Mouse (Mus musculus): ENCODE data around the gene Hmgb1. TPM values are rescaled to one million over a fixed set of nuclear protein-coding genes. Genes with fewer than 3 reads are reported as not detected.
A peak's percentile ranks its signal among the peaks of the same experiment; 100 is the strongest.

Hmgb1 gene
- polyA plus RNA-seq, 1 experiment from 2014 or later, result 712 TPM

DNA sequence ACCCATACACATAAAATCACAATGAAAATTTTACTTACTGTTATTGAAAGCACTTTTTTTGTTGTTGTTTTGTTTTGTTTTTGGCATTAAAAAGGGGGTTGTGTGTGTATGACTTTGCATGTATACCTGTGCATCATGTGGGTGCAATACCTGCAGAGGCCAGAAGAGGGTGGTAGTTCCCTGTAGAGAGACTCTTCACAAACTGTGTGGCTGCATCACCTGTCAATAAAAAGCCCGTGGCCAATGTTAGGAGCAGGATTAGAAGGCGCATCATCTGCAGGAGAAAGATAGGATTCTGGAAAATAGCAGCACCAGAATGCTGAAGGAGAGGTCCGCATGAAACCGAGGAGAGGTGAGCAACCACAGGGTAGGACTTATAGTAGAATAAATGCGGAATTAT, 144.5 kb downstream of the Hmgb1 start:
- WGBS, result 87% methylated on average over 5 of the region's 5 CpGs
- H3K4me1 ChIP-seq (replicated peaks; ENCODE audit: control insufficient read depth, insufficient read depth), result no peaks in the 10 kb centered on the region
- H3K36me3 ChIP-seq (ENCODE audit: control insufficient read depth, insufficient read depth, low read length), result no peaks in the 10 kb centered on the region
- no peak overlapping the region for H3K4me2 ChIP-seq (replicated peaks; ENCODE audit: low read depth)
- no peak overlapping the region for H3K9ac ChIP-seq (ENCODE audit: low read length)
- H3K27me3 ChIP-seq (ENCODE audit: control insufficient read depth, insufficient read depth, low read length), result no peaks in the 10 kb centered on the region
- H3K4me3 ChIP-seq (ENCODE audit: low read depth, low read length), result no peak overlapping the region
- DNase-seq (ENCODE audit: low spot score) (peak; percentile 39), ATAC-seq (ENCODE audit: low FRiP score, low TSS enrichment) (no peak; the same call in 1 of the 2 replicates)
- TF ChIP-seq EP300 (optimal IDR thresholded peaks at IDR 0.05) (no peak), CTCF (IDR thresholded peaks at IDR 0.05; ENCODE audit: low read depth) (peak; percentile 68)
- H3K27ac ChIP-seq (replicated peaks), result no peak overlapping the region
- H3K9me3 ChIP-seq (ENCODE audit: control insufficient read depth, low read length), result no peaks in the 10 kb centered on the region

DNA sequence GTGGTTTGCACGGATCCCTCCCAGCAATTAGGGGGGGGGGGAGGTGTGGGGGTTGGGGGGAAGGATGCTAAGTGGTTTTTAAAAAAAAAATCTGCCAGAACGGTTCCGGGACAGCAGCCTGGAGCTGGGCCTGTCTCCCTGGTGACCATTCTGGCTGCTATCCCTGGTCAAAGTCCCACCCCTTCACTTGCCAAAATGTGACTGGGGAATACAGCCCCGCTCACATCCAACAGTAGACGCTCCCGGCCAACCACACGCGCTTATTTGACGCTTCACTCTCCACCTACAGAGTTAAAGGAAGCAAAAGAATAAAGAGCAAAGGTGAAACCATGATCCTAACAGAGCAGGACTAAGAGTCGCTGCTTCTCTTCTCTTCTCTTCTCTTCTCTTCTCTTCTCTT, 146.6 kb downstream of the Hmgb1 start:
- no peak overlapping the region for H3K9ac ChIP-seq (ENCODE audit: low read length)
- no peaks in the 10 kb centered on the region for H3K36me3 ChIP-seq (ENCODE audit: control insufficient read depth, insufficient read depth, low read length)
- TF ChIP-seq EP300 (optimal IDR thresholded peaks at IDR 0.05) (no peak), CTCF (IDR thresholded peaks at IDR 0.05; ENCODE audit: low read depth) (no peak)
- 19% methylated on average over 10 of the region's 10 CpGs for WGBS
- H3K4me1 ChIP-seq (replicated peaks; ENCODE audit: control insufficient read depth, insufficient read depth), result no peaks in the 10 kb centered on the region
- H3K4me3 ChIP-seq (ENCODE audit: low read depth, low read length), result no peak overlapping the region
- peak; percentile 20; the same call in 1 of the 2 replicates for ATAC-seq (ENCODE audit: low FRiP score, low TSS enrichment)
- H3K27ac ChIP-seq (replicated peaks), result no peak overlapping the region
- no peak overlapping the region for H3K4me2 ChIP-seq (replicated peaks; ENCODE audit: low read depth)
- H3K9me3 ChIP-seq (ENCODE audit: control insufficient read depth, low read length), result no peaks in the 10 kb centered on the region
- no peaks in the 10 kb centered on the region for H3K27me3 ChIP-seq (ENCODE audit: control insufficient read depth, insufficient read depth, low read length)
- DNase-seq (ENCODE audit: low spot score), result peak; percentile 36

DNA sequence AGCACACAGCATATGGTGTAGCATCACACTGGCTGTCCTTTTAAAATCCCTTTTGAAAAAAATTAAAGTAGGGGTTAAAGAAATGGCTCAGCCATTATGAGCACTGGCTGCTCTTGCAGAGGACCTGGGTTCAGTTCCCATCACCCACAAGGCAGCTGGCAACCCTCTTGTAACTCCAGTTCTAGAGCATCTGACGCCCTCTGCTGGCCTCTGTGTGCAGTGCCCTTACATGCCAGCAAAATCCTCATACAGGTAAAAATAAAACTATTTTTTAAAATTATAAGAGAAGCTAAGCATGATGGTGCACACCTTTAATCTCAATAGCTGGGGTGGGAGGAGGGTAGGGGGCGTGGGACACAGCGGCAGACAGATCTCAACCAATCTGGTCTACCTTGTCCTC, 147.4 kb downstream of the Hmgb1 start:
- 89% methylated on average over 3 of the region's 3 CpGs for WGBS
- Histone ChIP-seq H3K27me3 (ENCODE audit: control insufficient read depth, insufficient read depth, low read length) (no peaks in the 10 kb centered on the region), H3K4me3 (ENCODE audit: low read depth, low read length) (no peak overlapping the region), H3K36me3 (ENCODE audit: control insufficient read depth, insufficient read depth, low read length) (no peaks in the 10 kb centered on the region), H3K27ac (replicated peaks) (no peak overlapping the region), H3K4me2 (replicated peaks; ENCODE audit: low read depth) (no peak overlapping the region), H3K9me3 (ENCODE audit: control insufficient read depth, low read length) (no peaks in the 10 kb centered on the region), H3K9ac (ENCODE audit: low read length) (no peak overlapping the region), H3K4me1 (replicated peaks; ENCODE audit: control insufficient read depth, insufficient read depth) (no peaks in the 10 kb centered on the region)
- TF ChIP-seq CTCF (IDR thresholded peaks at IDR 0.05; ENCODE audit: low read depth), result peak; percentile 49
- TF ChIP-seq EP300 (optimal IDR thresholded peaks at IDR 0.05), result no peak
- ATAC-seq (ENCODE audit: low FRiP score, low TSS enrichment) (no peak), DNase-seq (ENCODE audit: low spot score) (no peak)

DNA sequence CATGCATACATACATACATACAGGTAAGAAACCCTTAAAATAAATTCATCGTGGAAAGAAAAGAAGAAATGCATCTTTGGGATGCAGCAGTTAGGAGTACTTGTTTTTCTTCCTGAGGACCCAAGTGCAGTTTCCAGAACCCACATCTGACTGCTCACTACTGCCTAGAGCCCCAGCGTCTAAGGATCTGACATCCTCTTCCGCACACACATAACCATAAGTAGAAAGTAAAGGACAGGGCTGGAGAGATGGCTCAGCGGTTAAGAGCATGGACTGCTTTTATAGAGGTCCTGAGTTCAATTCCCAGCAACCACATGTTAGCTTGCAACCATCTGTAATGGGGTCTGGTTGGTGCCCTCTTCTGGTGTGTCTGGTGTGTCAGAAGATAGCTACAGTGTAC, 151.9 kb downstream of the Hmgb1 start:
- WGBS, result over 99% methylated on average over 4 of the region's 4 CpGs
- DNase-seq (ENCODE audit: low spot score), result no peak
- H3K4me3 ChIP-seq (ENCODE audit: low read depth, low read length), result no peak overlapping the region
- TF ChIP-seq CTCF (IDR thresholded peaks at IDR 0.05; ENCODE audit: low read depth) (no peak), EP300 (optimal IDR thresholded peaks at IDR 0.05) (no peak)
- H3K27ac ChIP-seq (replicated peaks), result no peak overlapping the region
- H3K4me1 ChIP-seq (replicated peaks; ENCODE audit: control insufficient read depth, insufficient read depth), result no peaks in the 10 kb centered on the region; the same call in 1 of the 2 replicates
- H3K9me3 ChIP-seq (ENCODE audit: control insufficient read depth, low read length), result no peaks in the 10 kb centered on the region
- no peaks in the 10 kb centered on the region for H3K36me3 ChIP-seq (ENCODE audit: control insufficient read depth, insufficient read depth, low read length)
- no peak for ATAC-seq (ENCODE audit: low FRiP score, low TSS enrichment)
- H3K9ac ChIP-seq (ENCODE audit: low read length), result no peak overlapping the region
- H3K4me2 ChIP-seq (replicated peaks; ENCODE audit: low read depth), result no peak overlapping the region
- H3K27me3 ChIP-seq (ENCODE audit: control insufficient read depth, insufficient read depth, low read length), result no peaks in the 10 kb centered on the region

DNA sequence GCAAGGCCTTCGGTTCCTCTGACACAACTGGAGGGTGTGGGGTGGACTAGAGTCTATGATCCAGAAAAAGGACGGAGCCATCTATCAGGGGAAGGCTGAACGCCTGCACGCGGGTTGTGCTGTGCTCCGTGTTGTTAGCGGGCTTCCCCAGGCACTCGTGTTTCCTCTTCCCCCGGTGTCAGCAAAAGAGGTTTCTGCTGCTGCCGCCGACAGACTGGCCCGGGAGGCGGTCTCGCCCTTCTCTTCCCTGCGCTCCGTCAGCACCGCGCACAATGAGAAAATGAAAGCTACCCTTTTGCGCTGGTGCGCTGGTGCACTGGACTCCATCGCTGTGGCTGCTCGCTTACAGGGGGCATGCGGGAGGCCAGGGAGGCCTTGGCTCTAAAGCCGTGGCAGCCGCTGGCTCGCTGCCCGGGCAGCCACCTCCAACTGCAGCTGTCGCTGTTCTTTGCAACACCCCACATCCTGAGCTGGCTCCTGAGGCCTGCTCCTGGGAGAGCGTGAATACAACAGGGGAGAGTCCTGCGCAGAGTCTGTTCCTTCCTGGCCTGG, 153.0 kb downstream of the Hmgb1 start:
- WGBS, result 1% methylated on average over 30 of the region's 30 CpGs
- peak; percentile 75 for DNase-seq (ENCODE audit: low spot score)
- peak; percentile 78 for ATAC-seq (ENCODE audit: low FRiP score, low TSS enrichment)

DNA sequence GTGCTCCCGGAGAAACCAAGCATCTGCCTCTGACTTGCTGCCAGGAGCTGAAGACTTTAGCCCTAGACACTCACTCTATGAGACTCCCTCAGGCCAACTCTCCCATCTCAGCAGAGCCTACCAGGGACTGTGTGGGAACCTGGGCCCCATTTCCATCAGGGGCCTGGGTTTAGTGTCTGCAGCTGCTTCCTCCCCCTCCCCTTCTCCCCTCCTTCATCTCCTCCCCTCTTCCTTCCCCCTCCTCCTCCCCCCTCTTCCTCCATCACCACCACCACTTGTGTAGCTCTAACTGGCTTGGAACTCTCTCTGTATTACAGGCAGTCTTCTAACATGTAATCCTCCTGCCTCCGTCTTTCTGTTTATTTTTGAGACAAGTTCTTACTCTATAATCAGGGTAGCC, 154.2 kb downstream of the Hmgb1 start:
- Histone ChIP-seq H3K4me1 (replicated peaks; ENCODE audit: control insufficient read depth, insufficient read depth) (no peaks in the 10 kb centered on the region; the same call in 1 of the 2 replicates), H3K9ac (ENCODE audit: low read length) (no peak overlapping the region), H3K4me2 (replicated peaks; ENCODE audit: low read depth) (no peak overlapping the region), H3K36me3 (ENCODE audit: control insufficient read depth, insufficient read depth, low read length) (no peaks in the 10 kb centered on the region), H3K4me3 (ENCODE audit: low read depth, low read length) (no peak overlapping the region), H3K27me3 (ENCODE audit: control insufficient read depth, insufficient read depth, low read length) (no peaks in the 10 kb centered on the region), H3K9me3 (ENCODE audit: control insufficient read depth, low read length) (no peaks in the 10 kb centered on the region), H3K27ac (replicated peaks) (no peak overlapping the region)
- no peak for TF ChIP-seq EP300 (optimal IDR thresholded peaks at IDR 0.05)
- no peak for TF ChIP-seq CTCF (IDR thresholded peaks at IDR 0.05; ENCODE audit: low read depth)
- ATAC-seq (ENCODE audit: low FRiP score, low TSS enrichment) (no peak), DNase-seq (ENCODE audit: low spot score) (no peak)
- WGBS, result 77% methylated on average over 2 of the region's 2 CpGs

More for the DNA sequence above, 153.0 kb downstream of the Hmgb1 start:
- TF ChIP-seq CTCF (IDR thresholded peaks at IDR 0.05; ENCODE audit: low read depth), result peak; percentile 19; the same call in 1 of the 2 replicates
- TF ChIP-seq EP300 (optimal IDR thresholded peaks at IDR 0.05), result no peak
- Histone ChIP-seq H3K9me3 (ENCODE audit: control insufficient read depth, low read length) (no peaks in the 10 kb centered on the region), H3K4me3 (ENCODE audit: low read depth, low read length) (peak overlapping the region; percentile 39), H3K4me2 (replicated peaks; ENCODE audit: low read depth) (peak overlapping the region; percentile 68), H3K36me3 (ENCODE audit: control insufficient read depth, insufficient read depth, low read length) (no peaks in the 10 kb centered on the region), H3K4me1 (replicated peaks; ENCODE audit: control insufficient read depth, insufficient read depth) (no peaks in the 10 kb centered on the region; the same call in 1 of the 2 replicates), H3K9ac (ENCODE audit: low read length) (peak overlapping the region; percentile 76), H3K27ac (replicated peaks) (peak overlapping the region; percentile 96), H3K27me3 (ENCODE audit: control insufficient read depth, insufficient read depth, low read length) (no peaks in the 10 kb centered on the region)
